Mouse (Mus musculus): ENCODE data around the gene Gng11. TPM values are rescaled to one million over a fixed set of nuclear protein-coding genes. Genes with fewer than 3 reads are reported as not detected.
A peak's percentile ranks its signal among the peaks of the same experiment; 100 is the strongest.

The Gng11 gene
- total and polyA plus RNA-seq, 3 experiments = not detected

GRCm38 (mm10) chr6:3999296-3999695 lies 4.4 kb upstream of the Gng11 start:
- TF ChIP-seq JUN (IDR thresholded peaks at IDR 0.05; ENCODE audit: insufficient read depth, low read depth, low read length) = no peak
- TF ChIP-seq USF2 (conservative IDR thresholded peaks at IDR 0.05; ENCODE audit: low read depth, low read length) = no peak
- no peak for TF ChIP-seq MXI1 (IDR thresholded peaks at IDR 0.05; ENCODE audit: low read depth, low read length)
- TF ChIP-seq NELFE (IDR thresholded peaks at IDR 0.05; ENCODE audit: low read depth, low read length) = no peak
- TF ChIP-seq MAX (IDR thresholded peaks at IDR 0.05; ENCODE audit: low read length) = no peak
- no peak for TF ChIP-seq E2F4 (IDR thresholded peaks at IDR 0.05; ENCODE audit: insufficient replicate concordance, low read depth, low read length)
- no peak for TF ChIP-seq PAX5 (IDR thresholded peaks at IDR 0.05; ENCODE audit: low read length)
- TF ChIP-seq MEF2A (IDR thresholded peaks at IDR 0.05; ENCODE audit: borderline replicate concordance, low read depth, low read length) = no peak
- TF ChIP-seq POLR2AphosphoS2 (IDR thresholded peaks at IDR 0.05; ENCODE audit: low read depth, low read length) = no peak
- no peak for TF ChIP-seq SIN3A (IDR thresholded peaks at IDR 0.05; ENCODE audit: low read length)
- in situ Hi-C loops (cut with MboI; ENCODE audit: low pct_ligation_motif_present, low pct_unique_long_range_greater_than_20kb, low sequenced_read_pairs) (no loop called here), dilution Hi-C loops (cut with MboI; ENCODE audit: extremely low pct_ligation_motif_present, extremely low pct_unique_long_range_greater_than_20kb, low sequenced_read_pairs) (no loop called here)
- H3K4me2 ChIP-seq (ENCODE audit: insufficient read depth, low read depth, poor library complexity, severe bottlenecking) = no peak overlapping the region
- no peaks in the 10 kb centered on the region for H3K27me3 ChIP-seq (replicated peaks)
- H3K79me2 ChIP-seq (replicated peaks; ENCODE audit: control insufficient read depth, extremely low read depth, insufficient read depth, poor library complexity, severe bottlenecking) = no peaks in the 10 kb centered on the region
- no peaks in the 10 kb centered on the region for H3K9me3 ChIP-seq (replicated peaks; ENCODE audit: low read length)
- H3K4me1 ChIP-seq (ENCODE audit: control insufficient read depth in 1 of 2, insufficient read depth in 2 of 2) = peaks cover 4 to 14% of the 10 kb centered on the region in 2 experiments; a peak in 3 of 4 replicates
- no peaks in the 10 kb centered on the region for H3K36me3 ChIP-seq (replicated peaks in 1 of 2; ENCODE audit: control insufficient read depth in 1 of 2, insufficient read depth in 1 of 2, low read length in 1 of 2)
- H3K4me3 ChIP-seq (replicated peaks in 1 of 3; ENCODE audit: low read depth in 2 of 3, low read length in 2 of 3, poor library complexity in 1 of 3) = no peak overlapping the region
- no peak overlapping the region for H3K27ac ChIP-seq (ENCODE audit: insufficient read depth, low read depth)
- no peak overlapping the region for H3K9ac ChIP-seq (ENCODE audit: insufficient read depth, low read depth)
- DNase-seq (ENCODE audit: extremely low read depth) = no peak

DNA sequence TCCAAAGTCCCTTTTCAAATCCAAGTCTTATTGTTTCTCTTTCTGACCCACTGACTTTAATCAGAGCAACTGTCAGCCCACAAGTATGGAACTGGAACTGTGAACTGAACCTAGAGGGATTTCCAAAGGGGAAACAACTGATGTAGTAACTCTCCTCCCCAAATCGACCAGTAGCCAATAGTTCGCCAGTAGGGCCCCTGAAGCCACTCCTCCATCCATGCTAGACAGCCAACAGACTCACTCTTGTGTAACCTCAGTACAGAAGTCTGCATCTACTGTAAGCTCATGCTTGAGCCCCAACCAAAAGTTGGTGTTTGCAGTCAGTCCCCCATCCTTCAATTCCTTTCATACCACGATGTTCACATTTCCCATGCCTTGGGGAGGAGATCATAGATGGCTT lies 3.0 kb upstream of the Gng11 start:
- in situ Hi-C loops (cut with MboI; ENCODE audit: low pct_ligation_motif_present, low pct_unique_long_range_greater_than_20kb, low sequenced_read_pairs) (no loop called here), dilution Hi-C loops (cut with MboI; ENCODE audit: extremely low pct_ligation_motif_present, extremely low pct_unique_long_range_greater_than_20kb, low sequenced_read_pairs) (no loop called here)

GRCm38 (mm10) chr6:4003445-4003844 lies 259 bp upstream of the Gng11 start:
- TF ChIP-seq EP300 (IDR thresholded peaks at IDR 0.05; ENCODE audit: low read length) (no peak), TBP (conservative IDR thresholded peaks at IDR 0.05; ENCODE audit: low read depth, low read length) (no peak), RAD21 (IDR thresholded peaks at IDR 0.05; ENCODE audit: low read depth, low read length) (no peak), POLR2A (IDR thresholded peaks at IDR 0.05; ENCODE audit: low read depth, low read length) (no peak), USF1 (IDR thresholded peaks at IDR 0.05; ENCODE audit: low read depth, low read length) (no peak)
- H3K9ac ChIP-seq (ENCODE audit: insufficient read depth, low read depth) = no peak overlapping the region
- no peaks in the 10 kb centered on the region for H3K36me3 ChIP-seq (replicated peaks in 1 of 2; ENCODE audit: control insufficient read depth in 1 of 2, insufficient read depth in 1 of 2, low read length in 1 of 2)
- peak overlapping the region; percentile 74 for H3K4me2 ChIP-seq (ENCODE audit: insufficient read depth, low read depth, poor library complexity, severe bottlenecking)
- no peaks in the 10 kb centered on the region for H3K9me3 ChIP-seq (replicated peaks; ENCODE audit: low read length)
- no peak overlapping the region for H3K27ac ChIP-seq (ENCODE audit: insufficient read depth, low read depth)
- no peaks in the 10 kb centered on the region for H3K79me2 ChIP-seq (replicated peaks; ENCODE audit: control insufficient read depth, extremely low read depth, insufficient read depth, poor library complexity, severe bottlenecking)
- no peaks in the 10 kb centered on the region for H3K27me3 ChIP-seq (replicated peaks)
- peaks cover 4 to 14% of the 10 kb centered on the region in 2 experiments; a peak in 3 of 4 replicates for H3K4me1 ChIP-seq (ENCODE audit: control insufficient read depth in 1 of 2, insufficient read depth in 2 of 2)
- in situ Hi-C loops (cut with MboI; ENCODE audit: low pct_ligation_motif_present, low pct_unique_long_range_greater_than_20kb, low sequenced_read_pairs) = no loop called here
- DNase-seq (ENCODE audit: extremely low read depth) = no peak
- H3K4me3 ChIP-seq (replicated peaks in 1 of 3; ENCODE audit: low read depth in 2 of 3, low read length in 2 of 3, poor library complexity in 1 of 3) = no peak overlapping the region
- dilution Hi-C loops (cut with MboI; ENCODE audit: extremely low pct_ligation_motif_present, extremely low pct_unique_long_range_greater_than_20kb, low sequenced_read_pairs) = no loop called here

More for the DNA sequence above, 3.0 kb upstream of the Gng11 start:
- H3K4me3 ChIP-seq (replicated peaks in 1 of 3; ENCODE audit: low read depth in 2 of 3, low read length in 2 of 3, poor library complexity in 1 of 3) = no peak overlapping the region
- DNase-seq (ENCODE audit: extremely low read depth) = peak; percentile 19
- H3K36me3 ChIP-seq (replicated peaks in 1 of 2; ENCODE audit: control insufficient read depth in 1 of 2, insufficient read depth in 1 of 2, low read length in 1 of 2) = no peaks in the 10 kb centered on the region
- H3K9me3 ChIP-seq (replicated peaks; ENCODE audit: low read length) = no peaks in the 10 kb centered on the region
- no peak for TF ChIP-seq USF1 (IDR thresholded peaks at IDR 0.05; ENCODE audit: low read depth, low read length)
- no peak overlapping the region for H3K4me2 ChIP-seq (ENCODE audit: insufficient read depth, low read depth, poor library complexity, severe bottlenecking)
- H3K27me3 ChIP-seq (replicated peaks) = no peaks in the 10 kb centered on the region
- peaks cover 4 to 14% of the 10 kb centered on the region in 2 experiments; a peak in 3 of 4 replicates for H3K4me1 ChIP-seq (ENCODE audit: control insufficient read depth in 1 of 2, insufficient read depth in 2 of 2)
- H3K9ac ChIP-seq (ENCODE audit: insufficient read depth, low read depth) = no peak overlapping the region
- H3K79me2 ChIP-seq (replicated peaks; ENCODE audit: control insufficient read depth, extremely low read depth, insufficient read depth, poor library complexity, severe bottlenecking) = no peaks in the 10 kb centered on the region
- H3K27ac ChIP-seq (ENCODE audit: insufficient read depth, low read depth) = no peak overlapping the region
